Mouse (Mus musculus): Measurements from ENCODE around the gene Rims1.

Gene Rims1

GRCm38 (mm10) chr1:22245748-22246147, 560.0 kb downstream of the Rims1 start:
- DNase-seq (ENCODE audit: low spot score), result no peak
